Mouse (Mus musculus) limb, embryonic 10.5 days (tissue): ENCODE data around the gene Ccdc69. TPM values are rescaled to one million over a fixed set of nuclear protein-coding genes. Genes with fewer than 3 reads are reported as not detected.
A peak's percentile ranks its signal among the peaks of the same experiment; 100 is the strongest.
"Not testable (repeated sequence)": the region's sequence is repeated elsewhere in the genome, so short reads cannot be mapped to it uniquely, and the experiment has no call there.

ENCODE experiments used
- DNase-seq: peaks from one replicate; pipeline ENCODE4 v3.0.0-alpha.2; 2017; ENCODE audit warnings: low spot score
- H3K27ac ChIP-seq: fragments of 300-500 bp; sonication (generic); 2 replicates; pipeline ENCODE4 v1.5.1; 2016; ENCODE audit warnings: mild to moderate bottlenecking
- H3K27me3 ChIP-seq: fragments of 300-500 bp; sonication (generic); 2 replicates; pipeline ENCODE4 v1.6.1; 2016; ENCODE audit warnings: low read depth, mild to moderate bottlenecking; ENCODE audit not compliant: poor library complexity, severe bottlenecking
- H3K36me3 ChIP-seq: fragments of 300-500 bp; sonication (generic); 2 replicates; pipeline ENCODE4 v1.6.1; 2016; ENCODE audit warnings: mild to moderate bottlenecking, moderate library complexity
- H3K4me1 ChIP-seq: fragments of 300-500 bp; sonication (generic); 2 replicates; pipeline ENCODE4 v1.6.1; 2016
- H3K4me3 ChIP-seq: fragments of 300-500 bp; sonication (generic); 2 replicates; pipeline ENCODE4 v1.5.1; 2016; ENCODE audit warnings: mild to moderate bottlenecking, moderate library complexity
- H3K9me3 ChIP-seq: fragments of 300-500 bp; sonication (generic); replicated peaks from 2 replicates; pipeline ENCODE4 v1.6.1; 2016; ENCODE audit warnings: mild to moderate bottlenecking
- whole genome bisulfite sequencing: fragments of 180-500 bp; shearing (Covaris S2); methylation state at CpG from one replicate; pipeline ENCODE4 v1.1.7; 2016; 5-methylcytosine and 5-hydroxymethylcytosine counted together
- polyA plus RNA-seq: library from polyadenylated mRNA; unstranded; fragments of >200 nt; fragmentation: Nextera tagmentation; extraction: Ambion mirVana; gene quantifications from 2 replicates; pipeline ENCODE4 v1.2.1, GENCODE M21; 2016

Gene Ccdc69
- polyA plus RNA-seq, result 0.61 and 0.85 TPM in 2 replicates

GRCm38 (mm10) chr11:55077331-55078231, at the start of gene Ccdc69:
Gene Ccdc69, minus strand, starts transcription at chr11:55078131.
- peak; percentile 67 for DNase-seq
- Histone ChIP-seq H3K27ac (peak within 1 kb of the TSS; percentile 21; the same call in 1 of the 2 replicates), H3K4me1 (peaks cover 22% of the 10 kb centered on the region), H3K27me3 (peaks cover 40% of the 10 kb centered on the region), H3K36me3 (no peaks in the 10 kb centered on the region), H3K4me3 (peak within 1 kb of the TSS; percentile 60), H3K9me3 (no peaks in the 10 kb centered on the region)
- under 1% methylated on average over 50 of the region's 50 CpGs for WGBS

- Histone ChIP-seq H3K4me1 (no peaks in the 10 kb centered on the region), H3K9me3 (no peaks in the 10 kb centered on the region), H3K36me3 (no peaks in the 10 kb centered on the region), H3K27ac (no peak overlapping the region), H3K4me3 (no peak overlapping the region), H3K27me3 (no peaks in the 10 kb centered on the region)
- no peak for DNase-seq
- WGBS, result 85% methylated on average over 3 of the region's 3 CpGs
These were observed 48.7 kb upstream of the Ccdc69 start for GRCm38 (mm10) chr11:55126663-55127062.

GRCm38 (mm10) chr11:55121430-55121829, 43.5 kb upstream of the Ccdc69 start:
- Histone ChIP-seq H3K4me1 (no peaks in the 10 kb centered on the region), H3K4me3 (no peak overlapping the region), H3K27ac (no peak overlapping the region), H3K9me3 (no peaks in the 10 kb centered on the region), H3K36me3 (no peaks in the 10 kb centered on the region), H3K27me3 (no peaks in the 10 kb centered on the region)
- DNase-seq, result no peak
- WGBS, result 90% methylated on average over 1 of the region's 1 CpGs

GRCm38 (mm10) chr11:55120821-55121271, 42.9 kb upstream of the Ccdc69 start:
- H3K36me3 ChIP-seq, result no peaks in the 10 kb centered on the region
- no peak overlapping the region for H3K27ac ChIP-seq

GRCm38 (mm10) chr11:55120279-55120678, 42.3 kb upstream of the Ccdc69 start:
- no peak overlapping the region for H3K4me3 ChIP-seq
- H3K27ac ChIP-seq, result no peak overlapping the region
- no peaks in the 10 kb centered on the region for H3K36me3 ChIP-seq
- no peaks in the 10 kb centered on the region for H3K27me3 ChIP-seq
- H3K4me1 ChIP-seq, result no peaks in the 10 kb centered on the region
- DNase-seq, result no peak
- H3K9me3 ChIP-seq, result no peaks in the 10 kb centered on the region

More at GRCm38 (mm10) chr11:55120821-55121271, 42.9 kb upstream of the Ccdc69 start:
- H3K27me3 ChIP-seq, result no peaks in the 10 kb centered on the region
- no peak overlapping the region for H3K4me3 ChIP-seq
- H3K9me3 ChIP-seq, result no peaks in the 10 kb centered on the region
- H3K4me1 ChIP-seq, result no peaks in the 10 kb centered on the region
- DNase-seq, result no peak
- 81% methylated on average over 8 of the region's 8 CpGs for WGBS

- H3K4me1 ChIP-seq, result peaks cover 9% of the 10 kb centered on the region
- no peaks in the 10 kb centered on the region for H3K27me3 ChIP-seq
- DNase-seq, result no peak
- no peaks in the 10 kb centered on the region for H3K9me3 ChIP-seq
- no peak overlapping the region for H3K27ac ChIP-seq
- no peaks in the 10 kb centered on the region for H3K36me3 ChIP-seq
- no peak overlapping the region for H3K4me3 ChIP-seq
- WGBS, result 93% methylated on average over 2 of the region's 2 CpGs
These were observed 39.1 kb upstream of the Ccdc69 start for GRCm38 (mm10) chr11:55117031-55117430.

- Histone ChIP-seq H3K36me3 (no peaks in the 10 kb centered on the region), H3K4me1 (peaks cover 9% of the 10 kb centered on the region), H3K4me3 (no peak overlapping the region), H3K27ac (no peak overlapping the region), H3K27me3 (no peaks in the 10 kb centered on the region), H3K9me3 (no peaks in the 10 kb centered on the region)
- DNase-seq, result no peak
- whole genome bisulfite sequencing, result 92% methylated on average over 3 of the region's 3 CpGs
These were observed 38.1 kb upstream of the Ccdc69 start for GRCm38 (mm10) chr11:55116004-55116403.

- no peak for DNase-seq
These were observed 36.4 kb upstream of the Ccdc69 start for GRCm38 (mm10) chr11:55114291-55114690.

GRCm38 (mm10) chr11:55113861-55114250, 35.9 kb upstream of the Ccdc69 start:
- not testable (repeated sequence) for H3K4me1 ChIP-seq

More at GRCm38 (mm10) chr11:55114291-55114690, 36.4 kb upstream of the Ccdc69 start:
- Histone ChIP-seq H3K27ac (peak overlapping the region; percentile 30; the same call in 1 of the 2 replicates), H3K9me3 (no peaks in the 10 kb centered on the region), H3K36me3 (no peaks in the 10 kb centered on the region), H3K27me3 (no peaks in the 10 kb centered on the region), H3K4me1 (peaks cover 9% of the 10 kb centered on the region), H3K4me3 (no peak overlapping the region)
- 85% methylated on average over 2 of the region's 2 CpGs for WGBS

GRCm38 (mm10) chr11:55113209-55113860, 35.4 kb upstream of the Ccdc69 start:
- H3K9me3 ChIP-seq, result no peaks in the 10 kb centered on the region
- no peaks in the 10 kb centered on the region for H3K36me3 ChIP-seq
- no peaks in the 10 kb centered on the region for H3K27me3 ChIP-seq
- 75% methylated on average over 7 of the region's 7 CpGs for WGBS
- no peak overlapping the region for H3K27ac ChIP-seq
- no peak for DNase-seq
- H3K4me1 ChIP-seq, result peaks cover 9% of the 10 kb centered on the region
- H3K4me3 ChIP-seq, result no peak overlapping the region

More at GRCm38 (mm10) chr11:55113861-55114250, 35.9 kb upstream of the Ccdc69 start:
- H3K27ac ChIP-seq, result peak overlapping the region; percentile 30; the same call in 1 of the 2 replicates
- H3K36me3 ChIP-seq, DNase-seq, H3K4me3 ChIP-seq, H3K9me3 ChIP-seq, H3K27me3 ChIP-seq: not testable (repeated sequence)
- WGBS, result 17% methylated on average over 4 of the region's 4 CpGs

GRCm38 (mm10) chr11:55110566-55111169, 32.7 kb upstream of the Ccdc69 start:
- no peaks in the 10 kb centered on the region for H3K27me3 ChIP-seq
- no peak overlapping the region for H3K27ac ChIP-seq
- no peaks in the 10 kb centered on the region for H3K36me3 ChIP-seq
- no peak for DNase-seq
- H3K4me1 ChIP-seq, result peaks cover 9% of the 10 kb centered on the region
- H3K4me3 ChIP-seq, result no peak overlapping the region
- 75% methylated on average over 7 of the region's 7 CpGs for WGBS
- no peaks in the 10 kb centered on the region for H3K9me3 ChIP-seq

- H3K27ac ChIP-seq, result no peak overlapping the region
- no peak overlapping the region for H3K4me3 ChIP-seq
- no peaks in the 10 kb centered on the region for H3K27me3 ChIP-seq
- no peaks in the 10 kb centered on the region for H3K9me3 ChIP-seq
- no peaks in the 10 kb centered on the region for H3K36me3 ChIP-seq
- no peak for DNase-seq
- H3K4me1 ChIP-seq, result peaks cover 9% of the 10 kb centered on the region
- 92% methylated on average over 7 of the region's 7 CpGs for whole genome bisulfite sequencing
These were observed 31.8 kb upstream of the Ccdc69 start for GRCm38 (mm10) chr11:55109521-55110300.
